Mouse (Mus musculus) Patski (cell line): ENCODE results near the gene Pomgnt1. TPM values are rescaled to one million over a fixed set of nuclear protein-coding genes. Genes with fewer than 3 reads are reported as not detected.

ENCODE experiments used
- ATAC-seq: fragments of 100-300 bp; one replicate; pipeline ENCODE4 v1.8.0; 2021
- CTCF ChIA-PET: fragments of 350-600 bp; sonication (Branson Sonifier 250); formaldehyde crosslinking; loops from one replicate; lab custom pipeline; 2022; ENCODE audit warnings: inconsistent platforms; lab: Charles Lee
- POLR2A ChIA-PET: fragments of 350-600 bp; sonication (Branson Sonifier 250); formaldehyde crosslinking; loops from one replicate; lab custom pipeline; 2022; ENCODE audit warnings: antibody characterized with exemption, inconsistent platforms; lab: Charles Lee
- DNase-seq: peaks from one replicate; pipeline ENCODE4 v3.0.0-alpha.2; 2011; ENCODE audit warnings: low read depth, low spot score
- H3K27me3 ChIP-seq: fragments of 371-371 bp; one replicate; pipeline ENCODE4 v1.5.1; 2021
- CTCF ChIP-seq: fragments of 100-300 bp; IDR thresholded peaks from one replicate; pipeline ENCODE4 v1.5.1; 2021
- in situ Hi-C: fragments of 300-500 bp; cut with MboI; formaldehyde crosslinking; loops from 3 replicates; pipeline ENCODE4 v1.11.1; 2018; ENCODE audit warnings: low pct_unique_long_range_greater_than_20kb, mixed read lengths
- polyA plus RNA-seq: library from polyadenylated mRNA; unstranded; gene quantifications from one replicate; pipeline ENCODE4 v1.2.3, GENCODE M21; 2021

Pomgnt1 gene
- 57.6 TPM for polyA plus RNA-seq

- ChIA-PET CTCF (interaction anchor here (1.3 kb wide), 1 partner anchor 34 kb away, joined by 3 read pairs; no protein-coding TSS in a partner anchor), POLR2A (interaction anchor here (0.6 to 0.7 kb wide), 3 partner anchors 29 to 413 kb away, joined by 3 read pairs; no protein-coding TSS in a partner anchor)
- ATAC-seq (peak; percentile 86), DNase-seq (peak; percentile 55)
- H3K27me3 ChIP-seq = no peaks in the 10 kb centered on the region
- in situ Hi-C loops = no loop called here
- TF ChIP-seq CTCF = no peak
These were observed at the start of gene Pomgnt1, which contains the start of gene Rad54l for GRCm38 (mm10) chr4:116123602-116124519. Gene Pomgnt1, plus strand, starts transcription at chr4:116123840. Gene Rad54l, minus strand, starts transcription at chr4:116123690.

GRCm38 (mm10) chr4:116074145-116074675 is 49.4 kb upstream of the Pomgnt1 start:
- ChIA-PET CTCF (interaction anchor here (0.8 to 1.3 kb wide), 3 partner anchors 12 to 32 kb away, joined by 3 read pairs; no protein-coding TSS in a partner anchor), POLR2A (interaction anchor here (0.6 kb wide), 1 partner anchor 142 kb away, joined by 3 read pairs; no protein-coding TSS in a partner anchor)
- DNase-seq = peak; percentile 24
- ATAC-seq = no peak
- no peaks in the 10 kb centered on the region for H3K27me3 ChIP-seq
- TF ChIP-seq CTCF = no peak
- in situ Hi-C loops = no loop called here

- no peaks in the 10 kb centered on the region for H3K27me3 ChIP-seq
- DNase-seq (peak; percentile 91), ATAC-seq (peak; percentile 72)
- in situ Hi-C loops = no loop called here
- ChIA-PET POLR2A (no interaction called here), CTCF (interaction anchor here (1.3 kb wide), 2 partner anchors 25 to 33 kb away, joined by 3 read pairs; no protein-coding TSS in a partner anchor)
- no peak for TF ChIP-seq CTCF
These were observed 48.6 kb upstream of the Pomgnt1 start, which contains the start of the genes Uqcrh and Lrrc41 for GRCm38 (mm10) chr4:116074861-116075620. Gene Uqcrh, minus strand, starts transcription at chr4:116075071. Gene Lrrc41, plus strand, starts transcription at chr4:116075269.

DNA sequence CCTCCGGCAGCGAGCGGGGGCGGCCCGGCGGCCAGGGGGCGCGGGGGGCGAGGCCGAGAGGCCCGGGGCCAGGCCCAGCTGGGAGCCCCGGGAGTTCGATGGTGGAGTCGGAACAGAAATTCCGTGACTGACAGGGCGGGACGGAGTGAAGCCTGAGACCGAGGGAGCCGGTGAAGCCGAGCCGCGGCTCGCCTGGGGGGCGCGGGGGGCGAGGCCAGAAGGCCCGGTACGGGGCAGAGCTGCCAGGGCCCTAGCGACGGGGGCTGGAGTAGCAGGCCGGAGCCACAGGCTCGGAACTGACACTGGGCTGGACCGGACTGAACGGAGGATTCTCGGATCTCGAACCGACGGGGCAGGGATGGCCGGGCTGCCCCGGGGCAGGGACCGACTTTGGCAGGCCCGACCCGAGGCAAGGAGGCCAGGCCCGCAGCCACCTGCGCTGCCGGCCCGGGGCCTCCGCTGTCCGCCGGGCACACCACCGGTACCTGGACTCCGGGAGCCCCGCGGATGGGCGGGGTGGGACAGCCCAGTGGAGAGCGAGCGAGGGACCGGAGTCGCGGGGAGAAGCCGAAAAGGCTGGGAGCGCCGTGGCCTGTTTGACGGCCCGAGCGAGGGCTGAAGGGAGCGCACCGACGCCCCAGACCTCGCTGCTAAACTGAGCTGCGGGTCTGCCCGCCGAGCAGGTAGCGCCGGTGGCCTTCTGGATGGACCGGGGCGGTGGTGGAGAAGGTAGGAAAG is 47.8 kb upstream of the Pomgnt1 start:
- no peak for TF ChIP-seq CTCF
- DNase-seq (no peak), ATAC-seq (peak; percentile 57)
- H3K27me3 ChIP-seq = no peaks in the 10 kb centered on the region
- in situ Hi-C loops = no loop called here
- CTCF ChIA-PET = no interaction called here
- POLR2A ChIA-PET = no interaction called here

DNA sequence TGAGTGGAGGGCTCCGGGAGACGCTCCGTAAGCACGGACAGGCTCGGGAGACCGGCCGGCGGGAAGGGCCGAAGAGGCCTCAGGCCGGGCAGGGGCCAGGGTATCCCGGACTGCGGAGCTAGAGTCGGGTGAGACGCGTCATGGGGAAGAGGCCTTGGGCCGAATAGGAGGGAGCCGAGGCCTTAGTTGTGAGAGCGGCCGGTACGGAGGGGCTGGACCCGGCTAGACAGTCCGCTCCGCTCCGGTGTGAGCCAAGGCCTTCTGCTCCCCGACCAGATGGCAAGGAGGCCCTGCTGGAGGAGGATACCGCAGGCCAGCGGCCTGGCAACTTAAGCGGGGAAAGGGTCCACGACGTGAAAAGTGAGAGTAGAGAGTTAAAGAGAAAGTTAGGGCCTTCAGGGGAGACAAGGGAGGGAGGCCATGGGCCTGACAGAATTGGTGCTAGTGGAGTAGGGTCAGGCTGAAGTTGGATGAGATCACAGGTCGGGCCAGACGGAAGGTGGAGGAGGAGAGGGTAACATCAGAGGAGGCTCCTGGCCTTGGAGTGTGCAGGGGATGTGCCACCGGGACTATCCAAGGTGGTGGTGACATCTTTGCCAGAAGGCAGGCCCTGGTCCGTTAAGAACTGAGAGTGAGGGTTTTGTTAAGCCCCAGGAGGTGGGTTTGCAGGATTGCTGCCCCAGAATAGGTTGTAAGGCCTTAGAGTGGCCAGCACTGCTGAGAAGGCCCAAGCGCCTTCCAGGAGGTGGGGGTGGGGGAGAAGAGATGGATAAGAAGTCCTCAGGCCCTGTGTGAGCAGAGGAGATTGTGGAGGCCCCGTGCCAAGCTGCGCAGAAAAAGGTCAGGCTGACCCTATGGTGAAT is 47.0 kb upstream of the Pomgnt1 start:
- H3K27me3 ChIP-seq = no peaks in the 10 kb centered on the region
- in situ Hi-C loops = no loop called here
- CTCF ChIA-PET = no interaction called here
- TF ChIP-seq CTCF = no peak
- POLR2A ChIA-PET = interaction anchor here (0.7 to 1.0 kb wide), 2 partner anchors 19 to 32 kb away, joined by 3 read pairs; no protein-coding TSS in a partner anchor
- DNase-seq (peak; percentile 27), ATAC-seq (peak; percentile 18)

GRCm38 (mm10) chr4:116077240-116078095 is 46.2 kb upstream of the Pomgnt1 start:
- ATAC-seq (no peak), DNase-seq (no peak)
- in situ Hi-C loops = no loop called here

DNA sequence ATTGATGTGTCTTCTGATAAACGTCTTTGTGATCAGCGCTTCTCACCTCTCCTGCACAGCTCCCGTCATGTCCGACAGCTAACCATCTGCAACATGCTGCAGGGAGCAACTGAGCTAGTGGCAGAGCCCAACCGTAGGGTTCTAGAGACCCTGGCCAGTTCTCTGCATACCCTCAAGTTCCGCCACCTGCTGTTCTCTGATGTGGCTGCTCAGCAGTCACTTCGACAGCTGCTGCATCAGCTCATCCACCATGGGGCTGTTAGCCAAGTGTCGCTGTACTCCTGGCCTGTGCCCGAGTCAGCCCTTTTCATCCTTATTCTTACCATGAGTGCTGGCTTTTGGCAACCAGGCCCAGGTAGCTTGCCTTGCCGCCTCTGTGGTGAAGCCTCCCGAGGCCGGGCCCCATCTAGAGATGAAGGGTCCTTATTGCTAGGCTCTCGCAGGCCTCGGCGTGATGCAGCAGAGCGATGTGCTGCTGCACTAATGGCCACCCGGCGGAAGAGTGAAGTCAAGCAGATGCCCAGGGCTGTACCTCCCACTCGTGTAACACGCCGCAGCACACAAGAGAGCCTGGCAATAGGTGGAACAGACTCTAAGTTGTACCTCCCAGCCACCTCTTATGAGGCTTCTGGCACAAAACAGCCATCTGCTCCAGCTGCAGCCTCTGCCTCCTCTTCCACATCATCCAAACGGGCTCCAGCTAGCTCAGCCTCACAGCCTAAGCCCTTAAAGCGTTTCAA is 35.0 kb upstream of the Pomgnt1 start:
- TF ChIP-seq CTCF = no peak
- H3K27me3 ChIP-seq = no peaks in the 10 kb centered on the region
- in situ Hi-C loops = no loop called here
- DNase-seq (no peak), ATAC-seq (no peak)
- ChIA-PET CTCF (interaction anchor here (2.1 kb wide), 1 partner anchor 9 kb away, joined by 4 read pairs; no protein-coding TSS in a partner anchor), POLR2A (interaction anchor here (1.1 kb wide), 1 partner anchor 10 kb away, joined by 6 read pairs; no protein-coding TSS in a partner anchor)

More at GRCm38 (mm10) chr4:116077240-116078095, 46.2 kb upstream of the Pomgnt1 start:
- CTCF ChIA-PET = no interaction called here
- no peak for TF ChIP-seq CTCF
- POLR2A ChIA-PET = interaction anchor here (0.7 to 1.0 kb wide), 2 partner anchors 20 to 31 kb away, joined by 3 read pairs; no protein-coding TSS in a partner anchor
- H3K27me3 ChIP-seq = no peaks in the 10 kb centered on the region
